Mouse (Mus musculus): ENCODE data around the gene Sec61a1. TPM values are rescaled to one million over a fixed set of nuclear protein-coding genes. Genes with fewer than 3 reads are reported as not detected.
A peak's percentile ranks its signal among the peaks of the same experiment; 100 is the strongest.

Sec61a1 gene
- total and polyA plus RNA-seq, 3 experiments, result 111 to 277 (median 161) TPM

- Histone ChIP-seq H3K9me3 (replicated peaks; ENCODE audit: insufficient read depth, low read length) (no peaks in the 10 kb centered on the region), H3K4me1 (ENCODE audit: control insufficient read depth in 1 of 2, insufficient read depth in 2 of 2, low read length in 2 of 2) (peaks cover 0 to 6% of the 10 kb centered on the region in 2 experiments; a peak in 2 of 4 replicates), H3K36me3 (ENCODE audit: control insufficient read depth in 1 of 2, insufficient read depth in 2 of 2, low read length in 2 of 2) (peaks cover 5 to 16% of the 10 kb centered on the region in 2 experiments), H3K79me2 (ENCODE audit: control insufficient read depth, insufficient read depth, low read length, poor library complexity) (peaks cover 36% of the 10 kb centered on the region), H3K4me3 (ENCODE audit: control insufficient read depth in 1 of 2, insufficient read depth in 1 of 2, low read depth in 2 of 2, low read length in 2 of 2) (no peak overlapping the region), H3K27ac (ENCODE audit: control insufficient read depth, low read depth, low read length) (no peak overlapping the region), H3K27me3 (ENCODE audit: control insufficient read depth in 1 of 2, insufficient read depth in 2 of 2, low read length in 2 of 2) (no peaks in the 10 kb centered on the region), H3K9ac (ENCODE audit: control insufficient read depth, low read depth, low read length, poor library complexity, severe bottlenecking) (no peak overlapping the region)
- no peak for DNase-seq (ENCODE audit: low read depth, low spot score)
- TF ChIP-seq JUND (IDR thresholded peaks at IDR 0.05; ENCODE audit: low read depth, low read length), result no peak
- no peak for TF ChIP-seq MAFK (IDR thresholded peaks at IDR 0.05; ENCODE audit: borderline replicate concordance, low read depth, low read length)
- TF ChIP-seq ZNF384 (IDR thresholded peaks at IDR 0.05; ENCODE audit: low read depth, low read length), result no peak
- TF ChIP-seq EP300 (IDR thresholded peaks at IDR 0.05; ENCODE audit: low read depth in 1 of 2, low read length in 2 of 2), result no peak
- no peak for TF ChIP-seq MYB (IDR thresholded peaks at IDR 0.05; ENCODE audit: low read depth, low read length)
- TF ChIP-seq CTCF (IDR thresholded peaks at IDR 0.05 in 2 of 3, conservative IDR thresholded peaks at IDR 0.05 in 1 of 3; ENCODE audit: control insufficient read depth in 1 of 3, insufficient read depth in 1 of 3, low read depth in 2 of 3, low read length in 3 of 3, poor library complexity in 1 of 3, severe bottlenecking in 1 of 3), result no peak
- TF ChIP-seq TCF12 (IDR thresholded peaks at IDR 0.05; ENCODE audit: low read depth, low read length), result no peak
- TF ChIP-seq POLR2AphosphoS2 (IDR thresholded peaks at IDR 0.05; ENCODE audit: low read length), result no peak
- no peak for TF ChIP-seq TBP (IDR thresholded peaks at IDR 0.05; ENCODE audit: low read depth, low read length)
- TF ChIP-seq ZC3H11A (IDR thresholded peaks at IDR 0.05; ENCODE audit: low read depth, low read length), result no peak
- no peak for TF ChIP-seq USF1 (IDR thresholded peaks at IDR 0.05; ENCODE audit: low read depth, low read length)
These were observed 48.8 kb downstream of the Sec61a1 start for GRCm38 (mm10) chr6:88469878-88470277.

GRCm38 (mm10) chr6:88465181-88465920 is 53.4 kb downstream of the Sec61a1 start, which contains the start of gene Ruvbl1:
Gene Ruvbl1, plus strand, starts transcription at chr6:88465409.
- Histone ChIP-seq H3K9ac (ENCODE audit: control insufficient read depth, low read depth, low read length, poor library complexity, severe bottlenecking) (peak within 1 kb of the TSS; percentile 85), H3K4me3 (ENCODE audit: control insufficient read depth in 1 of 2, insufficient read depth in 1 of 2, low read depth in 2 of 2, low read length in 2 of 2) (peak within 1 kb of the TSS; percentile 95 to 100), H3K9me3 (replicated peaks; ENCODE audit: insufficient read depth, low read length) (no peaks in the 10 kb centered on the region), H3K27ac (ENCODE audit: control insufficient read depth, low read depth, low read length) (peak within 1 kb of the TSS; percentile 47), H3K27me3 (ENCODE audit: control insufficient read depth in 1 of 2, insufficient read depth in 2 of 2, low read length in 2 of 2) (no peaks in the 10 kb centered on the region), H3K4me1 (ENCODE audit: control insufficient read depth in 1 of 2, insufficient read depth in 2 of 2, low read length in 2 of 2) (peaks cover 0 to 10% of the 10 kb centered on the region in 2 experiments; a peak in 2 of 4 replicates), H3K79me2 (ENCODE audit: control insufficient read depth, insufficient read depth, low read length, poor library complexity) (peaks cover 29% of the 10 kb centered on the region), H3K36me3 (ENCODE audit: control insufficient read depth in 1 of 2, insufficient read depth in 2 of 2, low read length in 2 of 2) (peaks cover 8% of the 10 kb centered on the region in 2 experiments)
- DNase-seq (ENCODE audit: low read depth, low spot score), result peak; percentile 98
- no peak for TF ChIP-seq CTCF (IDR thresholded peaks at IDR 0.05 in 2 of 3, conservative IDR thresholded peaks at IDR 0.05 in 1 of 3; ENCODE audit: control insufficient read depth in 1 of 3, insufficient read depth in 1 of 3, low read depth in 2 of 3, low read length in 3 of 3, poor library complexity in 1 of 3, severe bottlenecking in 1 of 3)
- TF ChIP-seq SMC3 (IDR thresholded peaks at IDR 0.05; ENCODE audit: low read depth, low read length), result no peak
- TF ChIP-seq MAX (IDR thresholded peaks at IDR 0.05; ENCODE audit: low read length), result peak; percentile 90
- no peak for TF ChIP-seq POLR2AphosphoS5 (IDR thresholded peaks at IDR 0.05; ENCODE audit: borderline replicate concordance, low read depth, low read length)
- TF ChIP-seq GABPA (IDR thresholded peaks at IDR 0.05; ENCODE audit: low read depth, low read length), result no peak
- TF ChIP-seq USF1 (IDR thresholded peaks at IDR 0.05; ENCODE audit: low read depth, low read length), result peak; percentile 32; the same call in 1 of the 2 replicates
- no peak for TF ChIP-seq GATA1 (IDR thresholded peaks at IDR 0.05; ENCODE audit: low read depth, low read length)
- peak in 1 of 2 experiments; percentile 65; a peak in 2 of 4 replicates for TF ChIP-seq POLR2A (IDR thresholded peaks at IDR 0.05; ENCODE audit: control insufficient read depth in 1 of 2, insufficient read depth in 1 of 2, low read depth in 1 of 2, low read length in 2 of 2, poor library complexity in 1 of 2)
- TF ChIP-seq ZMIZ1 (IDR thresholded peaks at IDR 0.05; ENCODE audit: low read depth, low read length), result 0 out of 2 replicates have a peak, but pooled peaks have one; percentile 34
- TF ChIP-seq MEF2A (IDR thresholded peaks at IDR 0.05; ENCODE audit: extremely low read depth, insufficient replicate concordance, low read depth, low read length, poor library complexity, severe bottlenecking), result no peak
- TF ChIP-seq CHD2 (IDR thresholded peaks at IDR 0.05; ENCODE audit: low read length), result peak; percentile 62
- TF ChIP-seq POLR2AphosphoS2 (IDR thresholded peaks at IDR 0.05; ENCODE audit: low read length), result 0 out of 2 replicates have a peak, but pooled peaks have one; percentile 41
- TF ChIP-seq JUND (IDR thresholded peaks at IDR 0.05; ENCODE audit: low read depth, low read length), result 0 out of 2 replicates have a peak, but pooled peaks have one; percentile 14
- TF ChIP-seq MAFK (IDR thresholded peaks at IDR 0.05; ENCODE audit: borderline replicate concordance, low read depth, low read length), result no peak
- no peak for TF ChIP-seq E2F4 (IDR thresholded peaks at IDR 0.05; ENCODE audit: borderline replicate concordance, low read depth, low read length)
- peak; percentile 98 for TF ChIP-seq MYC (IDR thresholded peaks at IDR 0.05; ENCODE audit: low read depth, low read length)
- no peak for TF ChIP-seq CHD1 (IDR thresholded peaks at IDR 0.05; ENCODE audit: low read depth, low read length)
- TF ChIP-seq ZKSCAN1 (IDR thresholded peaks at IDR 0.05; ENCODE audit: low read depth, low read length), result no peak
- TF ChIP-seq BHLHE40 (IDR thresholded peaks at IDR 0.05; ENCODE audit: borderline replicate concordance, low read depth, low read length), result no peak
- peak; percentile 92 for TF ChIP-seq HCFC1 (IDR thresholded peaks at IDR 0.05; ENCODE audit: low read depth, low read length)
- peak; percentile 96 for TF ChIP-seq SIN3A (IDR thresholded peaks at IDR 0.05; ENCODE audit: low read length)
- peak; percentile 88 for TF ChIP-seq TBP (IDR thresholded peaks at IDR 0.05; ENCODE audit: low read depth, low read length)
- 0 out of 2 replicates have a peak, but pooled peaks have one; percentile 19 for TF ChIP-seq NRF1 (IDR thresholded peaks at IDR 0.05; ENCODE audit: insufficient read depth, low read depth, low read length, poor library complexity, severe bottlenecking)
- no peak for TF ChIP-seq ZC3H11A (IDR thresholded peaks at IDR 0.05; ENCODE audit: low read depth, low read length)
